Mouse (Mus musculus): ENCODE data around the gene Fsip1. TPM values are rescaled to one million over a fixed set of nuclear protein-coding genes. Genes with fewer than 3 reads are reported as not detected.

The Fsip1 gene
- total RNA-seq, 2 experiments from 2014 or later: not detected

- peak; percentile 29 for DNase-seq
- no peak overlapping the region for H3K27ac ChIP-seq
- intact Hi-C loops (cut with DNase I): no loop called here
- peak overlapping the region; percentile 78 for H3K4me3 ChIP-seq
- peak; percentile 24; the same call in 1 of the 2 replicates for TF ChIP-seq CTCF (IDR thresholded peaks at IDR 0.05)
Measured at GRCm38 (mm10) chr2:118113808-118114524, 142.8 kb downstream of the Fsip1 start.

GRCm38 (mm10) chr2:118112846-118113479 lies 143.8 kb downstream of the Fsip1 start:
- Histone ChIP-seq H3K27ac (peak overlapping the region; percentile 24), H3K4me3 (peak overlapping the region; percentile 78)
- DNase-seq: peak; percentile 20
- TF ChIP-seq CTCF (IDR thresholded peaks at IDR 0.05): no peak
- intact Hi-C loops (cut with DNase I): no loop called here

- intact Hi-C loops (cut with DNase I): no loop called here
- Histone ChIP-seq H3K4me3 (peak overlapping the region; percentile 78), H3K27ac (peak overlapping the region; percentile 24)
- no peak for DNase-seq
- TF ChIP-seq CTCF (IDR thresholded peaks at IDR 0.05): no peak
Measured at GRCm38 (mm10) chr2:118112438-118112837, 144.3 kb downstream of the Fsip1 start.

- TF ChIP-seq CTCF (IDR thresholded peaks at IDR 0.05): no peak
- intact Hi-C loops (cut with DNase I): loop anchor here (1.0 to 2.0 kb wide), 2 partner anchors 331 to 570 kb away; no protein-coding TSS in a partner anchor
- Histone ChIP-seq H3K4me3 (peak within 1 kb of the TSS; percentile 78), H3K27ac (peak within 1 kb of the TSS; percentile 86)
- DNase-seq: peak; percentile 82
Measured at GRCm38 (mm10) chr2:118111488-118112131, 145.2 kb downstream of the Fsip1 start, which contains the start of gene Thbs1. Thbs1 (plus strand) TSS chr2:118111876.

- Histone ChIP-seq H3K27ac (peak overlapping the region; percentile 86), H3K4me3 (peak overlapping the region; percentile 78)
- TF ChIP-seq CTCF (IDR thresholded peaks at IDR 0.05): peak; percentile 93
- peak; percentile 86 for DNase-seq
- intact Hi-C loops (cut with DNase I): loop anchor here (1.0 to 2.0 kb wide), 2 partner anchors 330 to 570 kb away; no protein-coding TSS in a partner anchor
Measured at GRCm38 (mm10) chr2:118111116-118111487, 145.7 kb downstream of the Fsip1 start.

GRCm38 (mm10) chr2:118110225-118110915 lies 146.4 kb downstream of the Fsip1 start:
- H3K27ac ChIP-seq: peak overlapping the region; percentile 86
- intact Hi-C loops (cut with DNase I): loop anchor here (2.0 kb wide), 1 partner anchor 330 kb away; no protein-coding TSS in a partner anchor
- peak; percentile 60 for DNase-seq
- peak overlapping the region; percentile 78 for H3K4me3 ChIP-seq
- TF ChIP-seq CTCF (IDR thresholded peaks at IDR 0.05): no peak

- no peak overlapping the region for H3K27ac ChIP-seq
- no peak for TF ChIP-seq CTCF (IDR thresholded peaks at IDR 0.05)
- no peak for DNase-seq
- H3K4me3 ChIP-seq: no peak overlapping the region
- intact Hi-C loops (cut with DNase I): no loop called here
Measured at GRCm38 (mm10) chr2:118102169-118102568, 154.6 kb downstream of the Fsip1 start.

GRCm38 (mm10) chr2:118099104-118099503 lies 157.7 kb downstream of the Fsip1 start:
- TF ChIP-seq CTCF (IDR thresholded peaks at IDR 0.05): no peak
- intact Hi-C loops (cut with DNase I): no loop called here
- no peak overlapping the region for H3K27ac ChIP-seq
- DNase-seq: no peak
- no peak overlapping the region for H3K4me3 ChIP-seq

GRCm38 (mm10) chr2:118091226-118091625 lies 165.5 kb downstream of the Fsip1 start:
- no peak overlapping the region for H3K27ac ChIP-seq
- intact Hi-C loops (cut with DNase I): no loop called here
- no peak for DNase-seq

GRCm38 (mm10) chr2:118087044-118087726 lies 169.6 kb downstream of the Fsip1 start:
- intact Hi-C loops (cut with DNase I): no loop called here
- peak overlapping the region; percentile 54 for H3K27ac ChIP-seq
- no peak for DNase-seq
- H3K4me3 ChIP-seq: no peak overlapping the region
- TF ChIP-seq CTCF (IDR thresholded peaks at IDR 0.05): no peak

More at GRCm38 (mm10) chr2:118091226-118091625, 165.5 kb downstream of the Fsip1 start:
- no peak for TF ChIP-seq CTCF (IDR thresholded peaks at IDR 0.05)
- H3K4me3 ChIP-seq: no peak overlapping the region

- TF ChIP-seq CTCF (IDR thresholded peaks at IDR 0.05): no peak
- no peak overlapping the region for H3K4me3 ChIP-seq
- H3K27ac ChIP-seq: no peak overlapping the region
- intact Hi-C loops (cut with DNase I): no loop called here
- no peak for DNase-seq
Measured at GRCm38 (mm10) chr2:118085647-118086046, 171.1 kb downstream of the Fsip1 start.

GRCm38 (mm10) chr2:118084693-118085092 lies 172.1 kb downstream of the Fsip1 start:
- Histone ChIP-seq H3K4me3 (no peak overlapping the region), H3K27ac (peak overlapping the region; percentile 35; the same call in 1 of the 2 replicates)
- TF ChIP-seq CTCF (IDR thresholded peaks at IDR 0.05): no peak
- intact Hi-C loops (cut with DNase I): no loop called here
- no peak for DNase-seq
